Mouse (Mus musculus) ES-E14 (cell line): Measurements from ENCODE around the gene Abca4. TPM values are rescaled to one million over a fixed set of nuclear protein-coding genes. Genes with fewer than 3 reads are reported as not detected.

Experiments
- DNase-seq: peaks from one replicate; pipeline ENCODE4 v3.0.0-alpha.2; 2013; ENCODE audit warnings: low read depth, low spot score
- H3K27ac ChIP-seq: 2 replicates; pipeline ENCODE4 v1.5.1; 2012; ENCODE audit warnings: low read depth, mild to moderate bottlenecking, low read length, moderate library complexity, mixed read lengths; ENCODE audit not compliant: poor library complexity, insufficient read depth, severe bottlenecking
- H3K36me3 ChIP-seq: 2 replicates; pipeline ENCODE4 v1.6.1; 2012; ENCODE audit warnings: mild to moderate bottlenecking, low read length, moderate library complexity, mixed read lengths; ENCODE audit not compliant: control insufficient read depth, poor library complexity, insufficient read depth, severe bottlenecking
- H3K4me1 ChIP-seq, 2 experiments: fragments of 150-350 bp in 1 of 2; sonication (generic) in 1 of 2; 2 replicates each; pipeline ENCODE4 v1.6.1; 2012; ENCODE audit warnings: low read length in 2 of 2, mild to moderate bottlenecking in 1 of 2, mixed read lengths in 1 of 2; ENCODE audit not compliant: control insufficient read depth in 2 of 2, insufficient read depth in 2 of 2, poor library complexity in 1 of 2
- H3K4me3 ChIP-seq, 2 experiments: fragments of 150-350 bp in 1 of 2; sonication (generic) in 1 of 2; 2 replicates each; pipeline ENCODE4 v1.5.1; 2012; ENCODE audit warnings: low read length in 2 of 2, low read depth in 1 of 2, mild to moderate bottlenecking in 1 of 2, mixed read lengths in 1 of 2; ENCODE audit not compliant: insufficient read depth in 1 of 2, poor library complexity in 1 of 2, severe bottlenecking in 1 of 2
- H3K9ac ChIP-seq: 2 replicates; pipeline ENCODE4 v1.6.1; 2012; ENCODE audit warnings: low read depth, mild to moderate bottlenecking, low read length, mixed read lengths; ENCODE audit not compliant: poor library complexity, insufficient read depth, severe bottlenecking
- H3K9me3 ChIP-seq: fragments of 150-350 bp; sonication (generic); 2 replicates; pipeline ENCODE4 v1.6.1; 2012; ENCODE audit warnings: low read depth, mild to moderate bottlenecking, low read length; ENCODE audit not compliant: control insufficient read depth, insufficient read depth
- CHD2 ChIP-seq: IDR thresholded peaks from 2 replicates; pipeline ENCODE4 v1.6.1; 2014; ENCODE audit warnings: mild to moderate bottlenecking, low read depth, low read length, inconsistent platforms
- HCFC1 ChIP-seq: IDR thresholded peaks from 2 replicates; pipeline ENCODE4 v1.6.1; 2012; ENCODE audit warnings: low read length, inconsistent platforms, borderline replicate concordance; ENCODE audit not compliant: insufficient read depth
- MAFK ChIP-seq: IDR thresholded peaks from 2 replicates; pipeline ENCODE4 v1.6.1; 2014; ENCODE audit warnings: mild to moderate bottlenecking, low read depth, low read length, inconsistent platforms; ENCODE audit not compliant: insufficient read depth
- ZC3H11A ChIP-seq: IDR thresholded peaks from 2 replicates; pipeline ENCODE4 v1.6.1; 2012; ENCODE audit warnings: low read depth, mild to moderate bottlenecking, inconsistent platforms, low read length, borderline replicate concordance
- ZNF384 ChIP-seq: IDR thresholded peaks from 2 replicates; pipeline ENCODE4 v1.6.1; 2012; ENCODE audit warnings: low read depth, low read length, inconsistent platforms
- in situ Hi-C, 2 experiments: fragments of 600-800 bp; cut with MboI; formaldehyde crosslinking; loops; one replicate each; pipeline ENCODE4 v1.15.1; 2025; ENCODE audit warnings: low sequenced_read_pairs in 2 of 2, inconsistent platforms in 1 of 2; ENCODE audit not compliant: unreplicated experiment in 2 of 2
- total RNA-seq: library from RNA; depleted of rRNA; stranded (reverse); fragments of 300-350 nt; gene quantifications from 2 replicates; pipeline ENCODE4 v1.2.3, GENCODE M21; 2012

The Abca4 gene
- total RNA-seq, 1 experiment, result 2.3 TPM

GRCm38 (mm10) chr3:122010292-122010691 is 34.0 kb upstream of the Abca4 start:
- in situ Hi-C loops, result no loop called here
- Histone ChIP-seq H3K9me3 (no peaks in the 10 kb centered on the region), H3K9ac (no peak overlapping the region), H3K4me3 (no peak overlapping the region), H3K4me1 (no peaks in the 10 kb centered on the region), H3K36me3 (peaks cover 6% of the 10 kb centered on the region; the same call in 1 of the 2 replicates), H3K27ac (no peak overlapping the region)
- DNase-seq, result no peak
- no peak for TF ChIP-seq ZNF384
- TF ChIP-seq HCFC1, result no peak
- no peak for TF ChIP-seq ZC3H11A
- no peak for TF ChIP-seq MAFK
- no peak for TF ChIP-seq CHD2

GRCm38 (mm10) chr3:122012464-122012863 is 31.8 kb upstream of the Abca4 start:
- in situ Hi-C loops, result no loop called here
- no peak for DNase-seq
- no peak overlapping the region for H3K27ac ChIP-seq
- no peak overlapping the region for H3K9ac ChIP-seq
- no peak overlapping the region for H3K4me3 ChIP-seq
- peaks cover 6% of the 10 kb centered on the region for H3K36me3 ChIP-seq
- H3K4me1 ChIP-seq, result peaks cover 0 to under 1% of the 10 kb centered on the region in 2 experiments; a peak in 1 of 4 replicates
- TF ChIP-seq HCFC1, result no peak
- no peak for TF ChIP-seq MAFK
- TF ChIP-seq ZC3H11A, result no peak
- no peak for TF ChIP-seq ZNF384
- no peak for TF ChIP-seq CHD2
- no peaks in the 10 kb centered on the region for H3K9me3 ChIP-seq

- in situ Hi-C loops, result no loop called here
- no peaks in the 10 kb centered on the region for H3K9me3 ChIP-seq
- H3K4me3 ChIP-seq, result no peak overlapping the region
- TF ChIP-seq ZC3H11A (no peak), ZNF384 (no peak), CHD2 (no peak), MAFK (no peak), HCFC1 (no peak)
- H3K9ac ChIP-seq, result no peak overlapping the region
- H3K36me3 ChIP-seq, result peaks cover 4% of the 10 kb centered on the region
- peaks cover 4% of the 10 kb centered on the region in 2 experiments; a peak in 3 of 4 replicates for H3K4me1 ChIP-seq
- H3K27ac ChIP-seq, result no peak overlapping the region
- DNase-seq, result no peak
These were observed 25.8 kb upstream of the Abca4 start for GRCm38 (mm10) chr3:122018421-122018820.

GRCm38 (mm10) chr3:122019159-122019558 is 25.1 kb upstream of the Abca4 start:
- H3K36me3 ChIP-seq, result peaks cover 4% of the 10 kb centered on the region
- in situ Hi-C loops, result no loop called here
- no peak overlapping the region for H3K9ac ChIP-seq
- H3K27ac ChIP-seq, result no peak overlapping the region
- TF ChIP-seq MAFK (no peak), ZNF384 (no peak), CHD2 (no peak), ZC3H11A (no peak), HCFC1 (no peak)
- H3K9me3 ChIP-seq, result no peaks in the 10 kb centered on the region
- peaks cover 4% of the 10 kb centered on the region in 2 experiments; a peak in 3 of 4 replicates for H3K4me1 ChIP-seq
- H3K4me3 ChIP-seq, result no peak overlapping the region
- no peak for DNase-seq
